Mouse (Mus musculus): ENCODE measurements at regions not wholly inside any gene's neighbourhood (a gene's known extent, or its start where the extent isn't known, plus 50 kb on each side); places are given as distances from the start of the nearest gene placed in this dataset.

- DNase-seq (ENCODE audit: low spot score) = no peak
Observed at GRCm38 (mm10) chr4:45746451-45746850, 52.4 kb upstream of the Aldh1b1 start.

GRCm38 (mm10) chr4:45745746-45746145 lies 53.1 kb upstream of the Aldh1b1 start:
- DNase-seq (ENCODE audit: low spot score) = no peak

- DNase-seq (ENCODE audit: low spot score) = no peak
Observed at GRCm38 (mm10) chr4:45744849-45745407, 53.9 kb upstream of the Aldh1b1 start.

- no peak for DNase-seq (ENCODE audit: low spot score)
Observed at GRCm38 (mm10) chr4:45740779-45741365, 58.0 kb upstream of the Aldh1b1 start.

GRCm38 (mm10) chr4:45740319-45740718 lies 58.5 kb upstream of the Aldh1b1 start:
- DNase-seq (ENCODE audit: low spot score) = no peak

- no peak for DNase-seq (ENCODE audit: low spot score)
Observed at GRCm38 (mm10) chr4:45739696-45740095, 59.1 kb upstream of the Aldh1b1 start.

GRCm38 (mm10) chr4:45739168-45739567 lies 59.7 kb upstream of the Aldh1b1 start:
- no peak for DNase-seq (ENCODE audit: low spot score)

GRCm38 (mm10) chr4:45738746-45739145 lies 60.1 kb upstream of the Aldh1b1 start:
- no peak for DNase-seq (ENCODE audit: low spot score)

GRCm38 (mm10) chr4:45736215-45736815 lies 62.5 kb upstream of the Aldh1b1 start:
- no peak for DNase-seq (ENCODE audit: low spot score)

GRCm38 (mm10) chr4:45734011-45734410 lies 64.8 kb upstream of the Aldh1b1 start:
- no peak for DNase-seq (ENCODE audit: low spot score)

- peak; percentile 77 for DNase-seq (ENCODE audit: low spot score)
Observed at GRCm38 (mm10) chr4:45730862-45731831, 67.7 kb upstream of the Aldh1b1 start.

GRCm38 (mm10) chr4:45729801-45730200 lies 69.0 kb upstream of the Aldh1b1 start:
- DNase-seq (ENCODE audit: low spot score) = no peak

- DNase-seq (ENCODE audit: low spot score) = peak; percentile 84
Observed at GRCm38 (mm10) chr4:45728825-45729224, 70.0 kb upstream of the Aldh1b1 start.

GRCm38 (mm10) chr4:45727915-45728314 lies 70.9 kb upstream of the Aldh1b1 start:
- DNase-seq (ENCODE audit: low spot score) = peak; percentile 32

- DNase-seq (ENCODE audit: low spot score) = no peak
Observed at GRCm38 (mm10) chr4:45727474-45727873, 71.3 kb upstream of the Aldh1b1 start.

- DNase-seq (ENCODE audit: low spot score) = no peak
Observed at GRCm38 (mm10) chr4:45726783-45727182, 72.0 kb upstream of the Aldh1b1 start.

GRCm38 (mm10) chr4:45725055-45725910 lies 73.5 kb upstream of the Aldh1b1 start:
- DNase-seq (ENCODE audit: low spot score) = no peak

- DNase-seq (ENCODE audit: low spot score) = no peak
Observed at GRCm38 (mm10) chr4:45720352-45720751, 78.5 kb upstream of the Aldh1b1 start.

GRCm38 (mm10) chr4:45719564-45719963 lies 79.3 kb upstream of the Aldh1b1 start:
- no peak for DNase-seq (ENCODE audit: low spot score)

GRCm38 (mm10) chr4:45715878-45716277 lies 82.9 kb upstream of the Aldh1b1 start:
- DNase-seq (ENCODE audit: low spot score) = no peak

- no peak for DNase-seq (ENCODE audit: low spot score)
Observed at GRCm38 (mm10) chr4:45713837-45714508, 84.8 kb upstream of the Aldh1b1 start.

All from embryo, embryonic 10 days (tissue).